Mouse (Mus musculus) midbrain, embryonic 15.5 days (tissue): ENCODE results near the gene Itpripl2. TPM values are rescaled to one million over a fixed set of nuclear protein-coding genes. Genes with fewer than 3 reads are reported as not detected.

Source experiments
- ATAC-seq: fragments of 200-750 bp; cut with Nextera tagmentation; replicated peaks from 2 replicates; pipeline ENCODE4 v1.8.0; 2017; ENCODE audit warnings: moderate TSS enrichment
- H3K27ac ChIP-seq: fragments of 300-500 bp; sonication (generic); 2 replicates; pipeline ENCODE4 v1.5.1; 2015; ENCODE audit warnings: mild to moderate bottlenecking, inconsistent platforms
- H3K27me3 ChIP-seq: fragments of 300-500 bp; sonication (generic); replicated peaks from 2 replicates; pipeline ENCODE4 v1.6.1; 2015; ENCODE audit warnings: inconsistent platforms
- H3K36me3 ChIP-seq: fragments of 300-500 bp; sonication (generic); replicated peaks from 2 replicates; pipeline ENCODE4 v1.6.1; 2015; ENCODE audit warnings: inconsistent platforms
- H3K4me1 ChIP-seq: fragments of 300-500 bp; sonication (generic); 2 replicates; pipeline ENCODE4 v1.6.1; 2015; ENCODE audit warnings: inconsistent platforms
- H3K4me2 ChIP-seq: fragments of 300-500 bp; sonication (generic); 2 replicates; pipeline ENCODE4 v1.6.1; 2015; ENCODE audit warnings: inconsistent platforms, mild to moderate bottlenecking, moderate library complexity
- H3K4me3 ChIP-seq: fragments of 300-500 bp; sonication (generic); 2 replicates; pipeline ENCODE4 v1.5.1; 2015; ENCODE audit warnings: mild to moderate bottlenecking, inconsistent platforms
- H3K9ac ChIP-seq: fragments of 300-500 bp; sonication (generic); 2 replicates; pipeline ENCODE4 v1.6.1; 2015; ENCODE audit warnings: mild to moderate bottlenecking, inconsistent platforms
- H3K9me3 ChIP-seq: fragments of 300-500 bp; sonication (generic); 2 replicates; pipeline ENCODE4 v1.6.1; 2016; ENCODE audit warnings: inconsistent platforms
- WGBS: fragments of 180-500 bp; shearing (Covaris S2); methylation state at CpG from one replicate; pipeline ENCODE4 v1.1.7; 2015; ENCODE audit warnings: mixed read lengths; 5-methylcytosine and 5-hydroxymethylcytosine counted together
- polyA plus RNA-seq: library from polyadenylated mRNA; unstranded; fragments of >200 nt; fragmentation: Nextera tagmentation; extraction: Ambion mirVana; gene quantifications from 2 replicates; pipeline ENCODE4 v1.2.1, GENCODE M21; 2015

Itpripl2 gene
- 0.79 and 1.0 TPM in 2 replicates for polyA plus RNA-seq

- no peaks in the 10 kb centered on the region for H3K36me3 ChIP-seq
- under 1% methylated on average over 42 of the region's 55 CpGs for WGBS
- 0 out of 2 replicates have a peak within 1 kb of the TSS, but pooled peaks have one; percentile 0 for H3K27ac ChIP-seq
Measured at GRCm38 (mm10) chr7:118491431-118492147, at the start of gene Itpripl2. TSS of gene Itpripl2 (minus strand) at chr7:118491975.

GRCm38 (mm10) chr7:118535076-118535475 lies 43.3 kb upstream of the Itpripl2 start:
- ATAC-seq = no peak
- Histone ChIP-seq H3K36me3 (0 out of 2 replicates have a peak, but pooled peaks cover under 1% of the 10 kb centered on the region), H3K27ac (no peak overlapping the region), H3K4me2 (no peak overlapping the region), H3K4me3 (no peak overlapping the region), H3K4me1 (peaks cover 12% of the 10 kb centered on the region), H3K9me3 (no peaks in the 10 kb centered on the region), H3K9ac (no peak overlapping the region), H3K27me3 (no peaks in the 10 kb centered on the region)
- WGBS = 92% methylated on average over 4 of the region's 4 CpGs

More at GRCm38 (mm10) chr7:118491431-118492147, at the start of gene Itpripl2:
- peak; percentile 76 for ATAC-seq
- Histone ChIP-seq H3K9me3 (no peaks in the 10 kb centered on the region), H3K4me3 (peak within 1 kb of the TSS; percentile 44), H3K4me1 (peaks cover 18% of the 10 kb centered on the region), H3K4me2 (peak within 1 kb of the TSS; percentile 69), H3K27me3 (peaks cover 51% of the 10 kb centered on the region), H3K9ac (peak within 1 kb of the TSS; percentile 27)

- no peaks in the 10 kb centered on the region for H3K9me3 ChIP-seq
- no peaks in the 10 kb centered on the region for H3K27me3 ChIP-seq
- no peak overlapping the region for H3K9ac ChIP-seq
- WGBS = 85% methylated on average over 3 of the region's 3 CpGs
- H3K4me1 ChIP-seq = peaks cover 12% of the 10 kb centered on the region
- no peak overlapping the region for H3K4me3 ChIP-seq
- H3K36me3 ChIP-seq = no peaks in the 10 kb centered on the region
- H3K4me2 ChIP-seq = no peak overlapping the region
- ATAC-seq = no peak
- no peak overlapping the region for H3K27ac ChIP-seq
Measured at GRCm38 (mm10) chr7:118534326-118534725, 42.6 kb upstream of the Itpripl2 start.

GRCm38 (mm10) chr7:118533178-118533578 lies 41.4 kb upstream of the Itpripl2 start, which contains the start of gene Coq7:
TSS of gene Coq7 (minus strand) at chr7:118533356.
- under 1% methylated on average over 31 of the region's 31 CpGs for WGBS
- Histone ChIP-seq H3K9ac (peak within 1 kb of the TSS; percentile 68), H3K27ac (peak within 1 kb of the TSS; percentile 98), H3K4me2 (peak within 1 kb of the TSS; percentile 66), H3K9me3 (no peaks in the 10 kb centered on the region), H3K4me1 (peaks cover 12% of the 10 kb centered on the region), H3K4me3 (peak within 1 kb of the TSS; percentile 58), H3K36me3 (no peaks in the 10 kb centered on the region), H3K27me3 (no peaks in the 10 kb centered on the region)
- ATAC-seq = peak; percentile 100

- WGBS = under 1% methylated on average over 36 of the region's 36 CpGs
Measured at GRCm38 (mm10) chr7:118532519-118533177, 40.9 kb upstream of the Itpripl2 start.

GRCm38 (mm10) chr7:118526967-118527366 lies 35.2 kb upstream of the Itpripl2 start:
- H3K9me3 ChIP-seq = no peaks in the 10 kb centered on the region
- H3K36me3 ChIP-seq = peaks cover 9% of the 10 kb centered on the region; the same call in 1 of the 2 replicates
- no peaks in the 10 kb centered on the region for H3K27me3 ChIP-seq
- H3K4me3 ChIP-seq = no peak overlapping the region
- H3K4me1 ChIP-seq = peaks cover 2% of the 10 kb centered on the region; the same call in 1 of the 2 replicates
- WGBS = 86% methylated on average over 4 of the region's 4 CpGs
- no peak overlapping the region for H3K9ac ChIP-seq
- ATAC-seq = no peak
- no peak overlapping the region for H3K27ac ChIP-seq
- no peak overlapping the region for H3K4me2 ChIP-seq

More at GRCm38 (mm10) chr7:118532519-118533177, 40.9 kb upstream of the Itpripl2 start:
- peak overlapping the region; percentile 98 for H3K27ac ChIP-seq
- H3K4me3 ChIP-seq = peak overlapping the region; percentile 58
- H3K9me3 ChIP-seq = no peaks in the 10 kb centered on the region
- peaks cover 12% of the 10 kb centered on the region for H3K4me1 ChIP-seq
- no peaks in the 10 kb centered on the region for H3K36me3 ChIP-seq
- H3K9ac ChIP-seq = peak overlapping the region; percentile 68
- ATAC-seq = peak; percentile 97
- peak overlapping the region; percentile 63 for H3K4me2 ChIP-seq
- no peaks in the 10 kb centered on the region for H3K27me3 ChIP-seq

- Histone ChIP-seq H3K9me3 (no peaks in the 10 kb centered on the region), H3K36me3 (peaks cover 6% of the 10 kb centered on the region; the same call in 1 of the 2 replicates), H3K9ac (no peak overlapping the region), H3K4me1 (0 out of 2 replicates have a peak, but pooled peaks cover 3% of the 10 kb centered on the region), H3K4me3 (no peak overlapping the region), H3K4me2 (no peak overlapping the region), H3K27me3 (no peaks in the 10 kb centered on the region), H3K27ac (no peak overlapping the region)
- ATAC-seq = no peak
- 82% methylated on average over 5 of the region's 5 CpGs for WGBS
Measured at GRCm38 (mm10) chr7:118522077-118522476, 30.3 kb upstream of the Itpripl2 start.

- no peak overlapping the region for H3K4me2 ChIP-seq
- H3K27me3 ChIP-seq = no peaks in the 10 kb centered on the region
- WGBS = 90% methylated on average over 8 of the region's 8 CpGs
- H3K36me3 ChIP-seq = no peaks in the 10 kb centered on the region
- H3K9ac ChIP-seq = no peak overlapping the region
- H3K4me3 ChIP-seq = no peak overlapping the region
- ATAC-seq = no peak
- H3K4me1 ChIP-seq = 0 out of 2 replicates have a peak, but pooled peaks cover 3% of the 10 kb centered on the region
- no peaks in the 10 kb centered on the region for H3K9me3 ChIP-seq
- H3K27ac ChIP-seq = no peak overlapping the region
Measured at GRCm38 (mm10) chr7:118519661-118520060, 27.9 kb upstream of the Itpripl2 start.

GRCm38 (mm10) chr7:118518687-118519086 lies 26.9 kb upstream of the Itpripl2 start:
- no peak overlapping the region for H3K4me2 ChIP-seq
- H3K27me3 ChIP-seq = no peaks in the 10 kb centered on the region
- H3K27ac ChIP-seq = no peak overlapping the region
- 2% methylated on average over 18 of the region's 18 CpGs for WGBS
- H3K4me1 ChIP-seq = 0 out of 2 replicates have a peak, but pooled peaks cover 3% of the 10 kb centered on the region
- H3K36me3 ChIP-seq = no peaks in the 10 kb centered on the region
- H3K9ac ChIP-seq = no peak overlapping the region
- H3K4me3 ChIP-seq = no peak overlapping the region
- ATAC-seq = peak; percentile 56; the same call in 1 of the 2 replicates
- no peaks in the 10 kb centered on the region for H3K9me3 ChIP-seq

- ATAC-seq = no peak
- no peaks in the 10 kb centered on the region for H3K9me3 ChIP-seq
- no peaks in the 10 kb centered on the region for H3K36me3 ChIP-seq
- no peak overlapping the region for H3K4me3 ChIP-seq
- no peaks in the 10 kb centered on the region for H3K27me3 ChIP-seq
- 60% methylated on average over 2 of the region's 2 CpGs for WGBS
- no peak overlapping the region for H3K4me2 ChIP-seq
- 0 out of 2 replicates have a peak, but pooled peaks cover 3% of the 10 kb centered on the region for H3K4me1 ChIP-seq
- no peak overlapping the region for H3K27ac ChIP-seq
- no peak overlapping the region for H3K9ac ChIP-seq
Measured at GRCm38 (mm10) chr7:118517819-118518218, 26.0 kb upstream of the Itpripl2 start.

- H3K27me3 ChIP-seq = no peaks in the 10 kb centered on the region
- no peaks in the 10 kb centered on the region for H3K4me1 ChIP-seq
- no peak overlapping the region for H3K4me3 ChIP-seq
- no peaks in the 10 kb centered on the region for H3K36me3 ChIP-seq
- no peak overlapping the region for H3K4me2 ChIP-seq
- no peak overlapping the region for H3K27ac ChIP-seq
- H3K9me3 ChIP-seq = no peaks in the 10 kb centered on the region
- ATAC-seq = no peak
- 78% methylated on average over 7 of the region's 7 CpGs for WGBS
- no peak overlapping the region for H3K9ac ChIP-seq
Measured at GRCm38 (mm10) chr7:118508556-118508955, 16.8 kb upstream of the Itpripl2 start.

GRCm38 (mm10) chr7:118503844-118504243 lies 12.1 kb upstream of the Itpripl2 start:
- WGBS = 73% methylated on average over 4 of the region's 4 CpGs
- H3K4me2 ChIP-seq = no peak overlapping the region
- no peaks in the 10 kb centered on the region for H3K9me3 ChIP-seq
- no peak for ATAC-seq
- H3K27ac ChIP-seq = no peak overlapping the region
- H3K4me1 ChIP-seq = no peaks in the 10 kb centered on the region
- no peak overlapping the region for H3K4me3 ChIP-seq
- no peak overlapping the region for H3K9ac ChIP-seq
- H3K27me3 ChIP-seq = no peaks in the 10 kb centered on the region
- H3K36me3 ChIP-seq = no peaks in the 10 kb centered on the region
